Mouse (Mus musculus) fat pad, adult 2 months (tissue): ENCODE measurements around the gene Ficd.

Experiments
- DNase-seq: peaks from one replicate; pipeline ENCODE4 v3.0.0-alpha.2; 2011; ENCODE audit warnings: low read depth, low spot score; ENCODE audit errors: extremely low read depth

Ficd gene

DNA sequence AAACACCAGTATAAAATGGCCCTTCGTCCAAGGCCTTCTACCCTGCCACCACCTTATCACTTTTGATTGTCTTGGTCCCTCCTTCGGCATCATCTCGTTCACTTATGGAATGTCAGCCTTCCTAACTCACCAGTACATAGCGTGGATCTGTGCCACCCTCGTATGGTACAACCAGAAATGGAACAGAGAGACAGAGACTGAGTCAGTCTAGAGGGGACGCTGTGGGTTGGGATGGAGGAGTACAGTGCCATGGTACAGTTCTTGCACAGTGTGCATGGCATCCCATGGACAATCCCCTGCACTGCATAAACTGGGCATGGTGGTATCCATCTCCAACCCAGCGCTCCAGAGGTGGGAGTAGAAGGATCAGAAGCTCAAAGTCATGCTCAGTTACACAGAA, 6.9 kb upstream of the Ficd start:
- no peak for DNase-seq

GRCm38 (mm10) chr5:113730641-113731121, 4.9 kb upstream of the Ficd start:
- no peak for DNase-seq

DNA sequence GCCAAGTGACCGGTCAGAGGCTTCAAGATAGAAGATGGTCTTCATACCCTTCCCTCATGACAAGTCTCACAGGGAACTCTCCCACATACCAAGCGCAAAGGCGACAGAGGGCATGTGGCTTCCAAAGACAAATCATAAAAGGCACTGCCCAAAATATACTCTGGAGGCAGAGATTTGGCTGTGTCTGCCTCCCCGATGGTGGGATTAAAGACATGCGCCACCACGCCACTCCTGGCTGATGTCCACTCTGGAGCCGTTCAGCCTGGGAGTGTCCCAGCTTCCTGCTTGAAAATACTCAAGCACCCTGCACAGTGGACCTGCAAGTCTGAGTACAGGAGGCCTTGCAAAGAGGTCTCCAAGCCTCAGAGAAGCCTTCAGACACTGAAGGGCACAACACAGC, 4.4 kb upstream of the Ficd start:
- no peak for DNase-seq

- no peak for DNase-seq
Measured at GRCm38 (mm10) chr5:113732182-113732581, 3.4 kb upstream of the Ficd start.

DNA sequence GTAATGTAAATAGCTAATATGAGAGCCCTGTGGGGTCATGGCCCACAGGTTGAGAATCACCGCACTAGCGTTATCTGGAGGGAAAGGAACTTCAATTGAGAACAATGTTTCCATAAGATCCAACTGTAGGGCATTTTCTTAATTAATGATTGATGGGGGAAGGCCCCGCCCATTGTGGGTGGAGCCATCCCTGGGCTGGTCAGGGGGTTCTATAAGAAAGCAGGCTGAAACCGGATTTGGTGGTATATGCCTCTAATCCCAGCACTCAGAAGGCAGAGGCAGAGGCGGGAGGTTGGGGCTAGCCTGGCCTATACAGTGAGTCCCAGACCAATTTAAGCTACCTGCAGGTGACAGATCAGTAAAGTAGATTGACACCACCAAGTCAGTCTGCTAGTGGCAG, 1.2 kb upstream of the Ficd start:
- DNase-seq: no peak

GRCm38 (mm10) chr5:113735023-113735344, 619 bp upstream of the Ficd start:
- DNase-seq: no peak

DNA sequence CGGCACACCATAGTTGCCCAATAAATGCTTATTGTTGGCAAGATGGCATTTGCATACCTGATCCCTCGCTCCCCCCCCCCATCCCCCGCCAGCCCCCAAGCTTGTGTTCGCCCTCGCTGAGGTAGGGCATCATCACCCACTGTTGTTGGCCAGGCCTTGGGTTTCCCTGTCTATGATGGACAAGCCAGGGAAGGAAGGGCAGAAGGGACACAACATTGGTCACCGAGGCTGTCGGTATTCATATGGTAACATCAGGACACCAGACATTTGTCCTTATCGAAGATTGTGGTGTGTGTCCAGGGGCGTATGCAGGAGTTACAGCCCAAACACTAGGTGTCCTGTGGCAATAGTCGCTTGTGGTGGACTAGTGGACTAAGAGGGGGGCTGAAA, 505 bp downstream of the Ficd start:
- DNase-seq: no peak

GRCm38 (mm10) chr5:113736522-113737164, 1.0 kb downstream of the Ficd start:
- DNase-seq: no peak

DNA sequence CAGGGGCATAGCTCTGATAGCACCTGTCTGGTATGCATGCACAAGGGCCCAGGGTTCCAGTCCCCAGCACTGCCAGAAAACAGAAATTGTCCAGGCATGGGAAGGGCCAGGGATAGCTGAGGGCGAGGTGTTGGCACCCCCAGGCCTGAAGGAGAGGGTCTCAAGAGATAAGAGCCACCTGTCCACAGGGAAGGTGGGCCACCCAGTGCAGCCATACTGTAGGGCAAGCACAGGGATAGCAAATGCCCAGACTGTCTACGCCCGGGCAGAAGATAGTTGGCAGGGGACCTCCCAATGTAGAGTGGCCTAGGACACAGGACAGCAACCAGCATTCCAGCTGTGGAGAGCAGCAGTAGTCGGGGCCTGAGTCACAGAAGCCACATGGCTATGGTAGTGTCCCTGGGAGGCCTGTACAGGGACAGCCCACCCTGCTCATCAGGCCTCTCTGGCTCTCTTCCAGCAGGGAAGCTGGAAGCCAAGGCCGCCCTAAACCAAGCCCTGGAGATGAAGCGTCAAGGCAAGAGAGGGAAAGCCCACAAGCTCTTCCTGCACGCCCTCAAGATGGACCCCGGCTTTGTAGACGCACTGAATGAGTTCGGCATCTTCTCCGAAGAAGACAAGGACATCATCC, 2.1 kb downstream of the Ficd start:
- no peak for DNase-seq

DNA sequence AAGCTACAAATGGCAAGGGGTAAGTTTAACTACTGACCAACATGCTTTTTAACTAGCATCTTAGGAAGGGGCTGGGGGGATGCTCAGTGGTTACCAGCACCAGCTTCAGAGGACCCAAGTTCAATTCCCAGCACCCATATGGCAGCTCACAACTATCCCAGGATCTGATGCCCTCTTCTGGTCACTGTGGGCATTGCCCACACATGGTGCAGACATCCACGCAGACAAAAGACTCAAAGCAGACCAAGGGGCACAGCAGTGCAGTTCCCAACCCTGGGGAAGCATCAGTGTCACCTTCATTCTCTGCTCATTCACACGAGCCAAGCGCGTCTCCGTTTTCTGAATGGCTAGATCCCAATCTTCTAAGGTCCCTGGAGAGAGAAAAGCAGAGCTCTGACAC, 12.0 kb downstream of the Ficd start:
- no peak for DNase-seq

- DNase-seq: no peak
Measured at GRCm38 (mm10) chr5:113748556-113749331, 13.1 kb downstream of the Ficd start.

- no peak for DNase-seq
Measured at GRCm38 (mm10) chr5:113751521-113752157, 16.0 kb downstream of the Ficd start.

DNA sequence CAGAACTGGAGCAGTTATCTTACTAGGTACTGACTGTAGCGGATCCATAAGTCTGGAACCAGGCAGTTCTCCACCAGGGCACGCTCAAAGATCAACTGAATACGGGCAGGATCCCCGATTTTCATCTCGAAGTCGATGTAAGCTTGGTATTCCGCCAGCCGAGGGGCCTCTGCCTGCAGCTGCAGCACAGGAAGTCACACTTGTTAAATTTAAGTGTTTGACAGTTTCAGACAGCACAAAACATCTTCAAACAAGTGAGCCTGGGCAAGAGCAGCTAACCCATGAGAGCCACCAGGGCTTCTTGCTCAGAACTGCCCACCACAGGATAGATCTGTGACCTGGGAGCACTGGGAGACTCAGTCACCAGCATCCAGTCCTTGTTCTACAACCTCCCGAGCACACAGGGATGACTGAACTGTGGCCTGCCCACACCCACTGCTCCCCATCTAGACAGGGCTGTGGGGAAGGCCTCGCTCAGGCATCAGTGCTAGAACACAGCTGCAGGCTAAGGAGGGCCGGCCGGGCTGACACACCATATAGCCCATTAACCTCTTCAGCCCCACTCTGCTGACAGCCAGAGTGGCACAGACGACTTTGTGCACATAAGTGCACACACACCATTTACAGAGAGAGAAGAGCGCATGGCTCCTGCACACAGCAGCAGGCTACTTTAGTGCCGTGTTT, 19.9 kb downstream of the Ficd start:
- DNase-seq: no peak

DNA sequence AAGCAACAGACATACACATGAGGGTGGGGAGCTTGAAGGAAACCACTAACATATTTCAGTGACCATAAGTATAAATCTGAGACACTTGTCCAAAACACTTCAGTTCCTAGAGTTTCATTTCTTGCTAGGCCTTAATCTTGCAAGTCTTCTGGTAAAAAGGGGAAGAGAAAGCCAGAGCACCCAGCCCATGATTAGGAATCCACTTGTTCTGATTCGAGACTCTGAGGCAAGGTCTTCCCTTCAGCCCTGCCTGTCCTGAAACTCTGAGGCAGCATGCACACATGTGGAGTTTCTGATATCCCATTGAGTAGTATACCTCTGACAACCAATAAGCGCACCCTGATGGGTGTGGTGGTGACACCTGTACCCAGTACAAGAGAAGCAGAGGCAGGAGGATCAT, 26.0 kb downstream of the Ficd start:
- DNase-seq: no peak

DNA sequence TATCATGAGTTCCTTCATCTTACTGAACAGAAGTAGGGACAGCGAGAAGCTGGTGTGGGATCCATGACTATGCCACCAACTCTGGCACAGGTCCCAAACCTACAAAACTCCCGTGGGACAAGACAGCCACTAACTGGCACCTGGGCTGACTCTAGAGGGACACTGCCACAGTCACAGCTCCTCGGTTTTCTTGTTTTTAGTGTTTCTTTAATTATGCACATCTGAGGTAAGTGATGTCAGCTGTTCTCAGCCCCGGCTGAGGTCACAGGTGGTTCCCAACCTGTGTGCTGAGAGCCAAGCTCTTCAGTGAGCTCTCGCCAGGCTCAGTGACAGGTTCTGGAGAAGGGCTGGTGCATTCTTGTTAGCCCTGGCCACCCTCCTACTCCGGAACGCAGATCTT, 28.8 kb downstream of the Ficd start:
- DNase-seq: no peak

DNA sequence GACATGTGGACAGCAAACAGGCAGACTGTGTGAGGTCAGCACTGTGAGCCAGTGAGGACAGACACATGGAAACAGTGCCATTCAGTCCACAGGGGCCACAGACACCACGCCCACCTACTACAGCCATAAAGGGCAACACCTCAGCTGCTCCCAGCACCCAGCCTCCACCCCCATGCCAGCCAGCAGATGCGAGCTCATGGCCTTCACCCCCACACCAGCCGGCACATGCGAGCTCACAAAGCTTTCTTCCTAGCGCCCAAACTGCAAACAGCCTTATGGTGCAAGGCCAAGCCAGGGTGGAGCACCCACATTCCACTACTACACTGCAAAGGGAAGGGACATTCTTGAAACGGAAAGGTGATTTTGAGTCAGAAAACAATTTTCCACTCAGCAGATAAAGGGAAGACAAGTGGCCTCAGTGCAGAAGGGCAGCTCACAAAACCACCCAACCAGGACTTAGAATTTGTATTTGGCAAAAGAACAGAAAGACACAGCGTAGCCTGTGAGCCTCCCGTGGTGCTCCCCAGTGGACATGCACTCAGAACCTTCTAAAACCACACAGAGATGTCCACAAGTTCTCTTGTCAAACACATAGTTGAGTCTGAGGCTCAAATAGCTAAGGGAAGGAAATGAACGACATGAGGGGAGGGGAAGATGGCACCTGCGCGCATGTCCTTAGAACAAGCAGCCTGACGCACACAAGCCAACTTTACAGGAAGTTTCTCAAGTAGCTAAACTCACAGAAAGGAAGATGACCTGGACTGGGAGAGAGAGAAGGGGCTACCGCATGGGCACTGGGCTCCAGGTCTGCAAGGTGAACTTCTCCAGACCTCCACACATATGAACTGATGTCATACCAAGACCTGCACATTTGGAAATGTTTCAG, 30.3 kb downstream of the Ficd start:
- DNase-seq: no peak

DNA sequence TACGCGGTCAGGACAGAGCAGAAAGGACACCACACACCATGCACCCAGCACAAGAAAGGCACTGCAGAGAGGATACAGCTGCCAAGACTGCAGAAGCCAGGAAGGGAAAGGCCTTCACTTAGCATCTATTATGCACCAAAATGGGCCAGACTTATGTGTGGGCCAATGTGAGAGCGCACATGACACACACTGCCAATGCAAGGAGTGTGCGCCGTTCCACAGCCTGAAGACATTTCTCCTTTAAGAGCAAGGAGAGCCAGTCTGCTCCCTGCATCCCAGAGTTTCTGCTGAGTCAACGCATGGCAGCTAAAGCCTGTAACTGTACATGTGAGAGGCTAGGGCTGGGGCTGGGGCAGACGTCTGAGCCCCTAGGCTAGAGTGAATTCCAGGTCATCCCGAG, 33.2 kb downstream of the Ficd start:
- no peak for DNase-seq

DNA sequence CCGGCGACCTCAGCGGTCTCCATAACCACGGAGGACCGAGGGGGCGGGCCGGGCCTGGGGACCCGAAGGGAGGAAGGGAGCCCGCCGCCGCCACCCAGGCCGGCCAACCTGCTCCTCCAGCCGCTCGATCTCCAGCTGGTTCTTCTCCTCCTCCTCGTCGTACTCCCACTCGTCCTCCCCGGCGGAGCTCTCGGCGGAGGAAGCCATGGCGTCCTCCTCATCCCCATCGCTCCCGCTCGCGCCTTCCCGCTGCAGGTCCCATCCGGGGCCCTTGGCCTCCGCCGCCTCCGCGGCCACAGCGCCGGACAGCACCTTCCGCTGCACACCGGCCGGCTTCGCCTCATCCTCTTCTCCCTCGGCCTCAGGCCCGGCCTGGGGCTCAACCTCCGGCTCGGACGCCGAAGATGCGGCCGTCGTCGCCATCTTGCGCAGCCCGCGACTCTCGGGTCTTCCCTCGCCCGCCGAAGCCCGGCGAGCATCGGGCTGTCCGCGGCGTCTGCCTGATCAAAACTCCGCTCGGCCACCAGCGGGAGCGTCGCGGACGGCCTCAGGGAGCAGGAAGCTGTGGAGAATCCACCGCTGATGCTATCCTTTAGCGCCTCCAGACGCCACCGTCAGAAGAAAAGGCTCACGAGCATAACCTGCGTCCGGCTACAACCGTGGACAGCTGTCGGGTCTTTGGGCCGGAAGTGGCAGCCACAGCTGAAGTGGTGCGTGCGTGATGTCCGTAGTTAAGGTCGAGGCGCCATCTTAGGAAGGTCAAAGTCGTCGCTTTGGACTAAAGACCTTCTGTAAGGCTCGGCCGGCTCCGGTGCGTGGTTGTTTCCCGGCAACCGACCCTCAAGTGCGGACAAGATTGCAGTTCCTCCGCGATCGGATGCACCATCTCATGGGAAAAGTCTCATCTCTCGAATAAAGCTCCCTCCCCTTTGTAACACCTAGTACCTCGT, 35.9 kb downstream of the Ficd start:
- DNase-seq: peak; percentile 28

- DNase-seq: peak; percentile 21
Measured at GRCm38 (mm10) chr5:113772450-113772895, 36.9 kb downstream of the Ficd start, which contains the start of the genes Sart3 and Iscu. Gene Sart3 (minus strand): TSS chr5:113772510. Gene Iscu (plus strand): TSS chr5:113772748.
